Mouse (Mus musculus) intestine, postnatal 0 days (tissue): Measurements from ENCODE around the gene BC061237. TPM values are rescaled to one million over a fixed set of nuclear protein-coding genes. Genes with fewer than 3 reads are reported as not detected.
"Not testable (repeated sequence)": the region's sequence is repeated elsewhere in the genome, so short reads cannot be mapped to it uniquely, and the experiment has no call there.

Source experiments
- ATAC-seq: fragments of 200-750 bp; cut with Nextera tagmentation; 2 replicates; pipeline ENCODE4 v1.8.0; 2017; ENCODE audit warnings: mild to moderate bottlenecking, moderate TSS enrichment, moderate library complexity
- H3K27ac ChIP-seq: fragments of 300-500 bp; sonication (generic); 2 replicates; pipeline ENCODE4 v1.5.1; 2014; ENCODE audit warnings: mild to moderate bottlenecking, low read depth, low read length, moderate library complexity
- H3K27me3 ChIP-seq: fragments of 300-500 bp; sonication (generic); replicated peaks from 2 replicates; pipeline ENCODE4 v1.6.1; 2014; ENCODE audit warnings: low read length, mixed read lengths; ENCODE audit not compliant: control insufficient read depth, insufficient read depth
- H3K36me3 ChIP-seq: fragments of 300-500 bp; sonication (generic); 2 replicates; pipeline ENCODE4 v1.6.1; 2014; ENCODE audit warnings: mild to moderate bottlenecking, moderate library complexity; ENCODE audit not compliant: control insufficient read depth, insufficient read depth
- H3K4me1 ChIP-seq: fragments of 300-500 bp; sonication (generic); replicated peaks from 2 replicates; pipeline ENCODE4 v1.6.1; 2014; ENCODE audit warnings: antibody characterized with exemption, low read length, mixed read lengths; ENCODE audit not compliant: control insufficient read depth, insufficient read depth
- H3K4me2 ChIP-seq: fragments of 300-500 bp; sonication (generic); replicated peaks from 2 replicates; pipeline ENCODE4 v1.6.1; 2014; ENCODE audit warnings: low read depth, mild to moderate bottlenecking, moderate library complexity
- H3K4me3 ChIP-seq: fragments of 300-500 bp; sonication (generic); 2 replicates; pipeline ENCODE4 v1.5.1; 2014; ENCODE audit warnings: low read depth, low read length
- H3K9ac ChIP-seq: fragments of 300-500 bp; sonication (generic); 2 replicates; pipeline ENCODE4 v1.6.1; 2014; ENCODE audit warnings: mild to moderate bottlenecking, low read depth, low read length
- H3K9me3 ChIP-seq: fragments of 300-500 bp; sonication (generic); 2 replicates; pipeline ENCODE4 v1.6.1; 2016; ENCODE audit warnings: mixed run types; ENCODE audit not compliant: control insufficient read depth
- WGBS: fragments of 180-500 bp; shearing (Covaris S2); extraction: QIAGEN DNeasy Blood & Tissue Kit; methylation state at CpG from one replicate; pipeline ENCODE4 v1.1.7; 2014; 5-methylcytosine and 5-hydroxymethylcytosine counted together
- polyA plus RNA-seq: library from polyadenylated mRNA; unstranded; fragments of >200 nt; fragmentation: Nextera tagmentation; extraction: Ambion mirVana; gene quantifications from 2 replicates; pipeline ENCODE4 v1.2.1, GENCODE M21; 2015

Gene BC061237
- 0.26 TPM in 1 of 2 replicates, not detected in the other for polyA plus RNA-seq

DNA sequence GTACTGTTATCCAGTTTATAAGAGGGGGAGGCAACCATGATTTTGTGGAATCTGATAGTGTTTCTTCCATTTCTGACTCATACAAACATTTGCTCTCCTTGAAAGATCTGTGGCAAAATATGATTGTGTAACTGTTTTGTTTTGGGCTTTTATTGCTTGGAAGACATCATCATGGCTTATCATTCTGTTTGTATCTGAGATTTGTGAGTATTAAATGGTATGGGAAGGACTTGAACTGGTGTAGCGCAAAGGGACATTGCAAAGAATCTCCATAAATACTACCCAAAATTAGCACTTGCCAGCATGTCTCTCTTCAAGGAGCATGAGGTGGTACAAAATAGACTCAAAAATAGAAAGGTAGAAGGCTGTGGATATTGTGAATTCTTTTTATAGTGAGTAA is at the start of gene BC061237:
BC061237 (plus strand) TSS at position 301 of the 400 bp plus-strand sequence.
- not testable (repeated sequence) for ATAC-seq, H3K27ac ChIP-seq, H3K4me1 ChIP-seq, H3K4me3 ChIP-seq, H3K36me3 ChIP-seq, H3K4me2 ChIP-seq, H3K27me3 ChIP-seq, H3K9ac ChIP-seq, H3K9me3 ChIP-seq
- WGBS = 100% methylated on average over 1 of the region's 1 CpGs

- H3K36me3 ChIP-seq, ATAC-seq, H3K27ac ChIP-seq, H3K4me1 ChIP-seq, H3K9ac ChIP-seq, H3K4me2 ChIP-seq, H3K9me3 ChIP-seq, H3K4me3 ChIP-seq, H3K27me3 ChIP-seq: not testable (repeated sequence)
- 85% methylated on average over 5 of the region's 5 CpGs for WGBS
Observed at GRCm38 (mm10) chr14:44517976-44518375, 25.7 kb downstream of the BC061237 start, which contains the start of gene Gm17093. TSS of gene Gm17093 (plus strand) at chr14:44518276.

DNA sequence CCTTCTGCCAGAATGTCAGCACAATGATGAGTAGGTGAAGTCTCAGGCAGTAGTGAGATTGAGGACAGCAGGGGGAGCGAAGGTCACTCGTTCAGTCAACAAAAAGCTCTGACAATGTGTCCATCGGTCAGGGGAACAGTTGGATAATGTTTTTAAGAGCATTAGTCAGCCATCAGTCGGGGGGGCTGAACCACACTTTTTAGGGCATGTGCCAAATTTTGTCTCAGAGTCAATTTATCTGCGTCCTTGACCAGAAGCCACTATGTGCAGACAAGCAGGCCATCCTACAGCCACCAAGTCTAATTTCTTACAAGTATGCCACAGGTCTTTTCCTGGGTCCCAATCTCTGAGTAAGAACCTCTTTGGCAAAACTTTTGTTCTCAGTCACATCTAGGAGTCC is 55.7 kb downstream of the BC061237 start:
- 75% methylated on average over 3 of the region's 5 CpGs for WGBS
- H3K4me3 ChIP-seq, H3K36me3 ChIP-seq, H3K27me3 ChIP-seq, H3K9ac ChIP-seq, H3K9me3 ChIP-seq, H3K4me1 ChIP-seq, H3K4me2 ChIP-seq, ATAC-seq, H3K27ac ChIP-seq: not testable (repeated sequence)

Other genes with a start within 250 kb of the BC061237 start
- gene Gm8220, start 206.9 kb upstream of the BC061237 start, polyA plus RNA-seq = not detected in 2 replicates
- not detected in 2 replicates for gene Gm5930, start 153.9 kb upstream of the BC061237 start, polyA plus RNA-seq
- gene Gm8229, start 127.1 kb upstream of the BC061237 start, polyA plus RNA-seq = not detected in 2 replicates
- gene Gm3371, start 81.8 kb upstream of the BC061237 start, polyA plus RNA-seq = not detected in 2 replicates
- not detected in 2 replicates for gene Gm8232, start 58.8 kb upstream of the BC061237 start, polyA plus RNA-seq
- not detected in 2 replicates for gene Gm17093, start 25.8 kb downstream of the BC061237 start, polyA plus RNA-seq
- not detected in 2 replicates for gene Gm8247, start 90.7 kb downstream of the BC061237 start, polyA plus RNA-seq
- gene Gm5624, start 135.5 kb downstream of the BC061237 start, polyA plus RNA-seq = not detected in 2 replicates
- gene Gm8257, start 214.0 kb downstream of the BC061237 start, polyA plus RNA-seq = not detected in 2 replicates